Mouse (Mus musculus) adrenal gland, postnatal 10 days (tissue): Measurements from ENCODE around the gene Efemp2. TPM values are rescaled to one million over a fixed set of nuclear protein-coding genes. Genes with fewer than 3 reads are reported as not detected.

ENCODE experiments used
- DNase-seq: peaks from one replicate; pipeline ENCODE4 v3.0.0; 2021; ENCODE audit warnings: mixed read lengths
- long read RNA-seq, 2 experiments: library from polyadenylated mRNA; stranded (forward); transcript quantifications; one replicate each; pipeline ENCODE4 v2.0.0; 2021
- total RNA-seq, 2 experiments: library from RNA; stranded (reverse); gene quantifications; 2 replicates each; pipeline ENCODE4 v1.2.3; 2021

Efemp2 gene
- total RNA-seq, result 10 to 100 TPM; 48.8 to 50.9 TPM
- long read RNA-seq, experiment 1, transcript Efemp2-201 (10 exons, 1,781 nt), result minor isoform, 12 of 94 reads
- long read RNA-seq, experiment 1, transcript Efemp2-204 (11 exons, 1,557 nt), result major isoform, 61 of 94 reads
- long read RNA-seq, experiment 1, partial matches to known transcripts, result 5 of 94 reads
- long read RNA-seq, experiment 1, other reads (novel, unspliced or antisense), result 16 of 94 reads
- long read RNA-seq, experiment 2, transcript Efemp2-204 (11 exons, 1,557 nt), result major isoform, 33 of 49 reads
- long read RNA-seq, experiment 2, transcript Efemp2-201 (10 exons, 1,781 nt), result minor isoform, 9 of 49 reads
- long read RNA-seq, experiment 2, partial matches to known transcripts, result 0 of 49 reads
- long read RNA-seq, experiment 2, other reads (novel, unspliced or antisense), result 7 of 49 reads

DNA sequence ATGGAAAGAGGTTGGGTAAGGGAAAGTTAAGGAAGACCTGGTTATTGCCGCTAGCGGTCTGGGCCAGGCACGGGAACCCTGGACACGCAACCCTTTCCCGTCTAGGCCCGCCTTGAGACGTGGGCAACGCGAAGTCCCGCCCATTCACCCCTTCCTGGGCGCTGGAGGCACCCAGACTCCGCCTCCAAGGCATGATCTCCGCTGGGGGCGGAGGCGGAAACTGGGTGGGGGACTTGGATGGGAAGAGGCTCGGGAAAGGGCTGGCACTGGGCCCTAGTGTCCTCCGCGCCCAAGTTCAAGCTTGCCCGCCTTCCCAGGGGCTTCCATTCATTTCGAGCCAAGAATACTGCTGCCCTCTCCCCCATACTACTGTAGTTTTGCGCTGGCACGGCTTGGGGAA lies at the start of gene Efemp2:
Efemp2 (plus strand) TSS at position 235 of the 400 bp plus-strand sequence.
- DNase-seq, result peak; percentile 90

DNA sequence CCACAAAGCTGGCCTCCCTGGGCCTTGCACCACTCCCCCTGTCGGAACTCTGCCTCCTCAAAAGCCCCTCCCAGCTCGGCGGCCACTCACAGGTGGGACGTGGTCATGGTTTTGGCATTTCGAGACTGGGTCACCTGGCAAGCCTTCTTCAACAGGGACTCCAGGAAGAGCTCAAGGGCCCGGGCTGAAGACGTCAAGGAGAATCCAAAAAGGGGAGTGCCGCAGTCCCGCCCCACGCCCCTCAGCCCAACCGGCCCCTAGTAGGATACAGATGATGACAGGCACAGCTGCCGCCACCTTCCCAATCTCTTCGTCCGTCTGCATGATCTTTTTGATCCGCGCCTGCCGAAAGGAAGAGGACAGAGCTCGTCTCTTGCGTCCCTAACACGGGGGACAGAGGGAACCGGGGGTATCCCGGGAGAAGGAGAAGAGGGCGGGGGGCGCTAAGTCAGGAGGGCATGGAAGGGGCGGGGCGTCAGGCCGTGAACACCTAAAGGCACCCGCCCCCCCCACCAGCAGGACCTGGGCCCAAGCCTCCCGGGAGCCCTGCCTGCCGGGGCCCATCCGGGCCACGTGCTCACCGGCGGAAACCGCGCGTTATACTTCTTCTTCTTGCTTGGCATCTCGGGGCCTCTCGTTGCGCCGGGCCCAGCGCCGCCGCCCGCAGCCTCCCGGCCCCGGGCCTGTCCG lies 49.5 kb upstream of the Efemp2 start:
- peak; percentile 82 for DNase-seq

DNA sequence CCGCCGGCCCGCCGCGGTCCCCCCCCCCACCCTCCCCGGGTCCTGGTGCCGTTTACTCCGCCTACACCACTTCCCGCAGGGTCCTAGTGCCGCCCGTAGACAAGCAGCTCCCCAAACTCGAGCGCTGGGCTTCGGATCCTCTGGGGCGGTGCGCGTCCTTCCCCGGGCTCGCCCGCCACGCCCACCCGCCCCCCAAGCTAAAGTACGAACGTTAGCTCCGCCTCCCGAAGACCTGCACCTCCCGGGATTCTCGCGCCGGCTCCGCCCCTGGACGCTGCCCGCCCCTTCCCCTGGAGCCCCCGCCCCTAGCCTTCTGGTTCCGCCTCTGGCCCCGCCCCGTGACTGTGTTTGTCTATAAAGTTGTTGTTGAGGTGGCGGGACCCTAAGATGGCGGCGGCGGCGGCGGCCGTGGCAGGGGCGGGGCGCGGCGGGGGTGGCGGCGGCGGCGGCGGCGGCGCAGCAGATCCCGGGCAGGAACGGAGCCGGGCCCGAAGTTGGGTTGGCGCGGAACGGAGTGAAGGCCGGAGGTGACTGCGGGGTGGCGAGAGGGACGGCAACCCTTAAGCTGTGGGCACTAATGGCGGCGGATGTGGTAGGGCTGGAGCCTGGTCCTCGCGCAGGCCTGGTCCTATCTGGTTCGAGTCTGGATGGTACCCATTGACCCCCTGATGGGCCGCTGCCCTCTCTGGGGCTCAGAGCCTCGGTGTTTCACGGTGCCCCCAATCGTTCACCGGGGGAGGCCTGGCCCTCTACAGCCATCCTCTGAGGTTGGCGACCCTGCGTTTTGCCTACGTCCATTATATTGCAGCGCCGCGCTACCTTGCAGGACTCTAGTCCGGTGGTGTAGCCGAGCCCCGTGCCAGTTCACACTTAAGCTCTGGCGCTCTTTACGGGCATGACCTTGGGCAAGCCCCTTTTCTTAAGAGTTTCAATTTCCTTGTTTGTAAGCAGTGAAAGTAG lies 48.7 kb upstream of the Efemp2 start, which contains the start of the genes Drap1 and AI837181:
Drap1 (minus strand) TSS at position 198 of the 960 bp plus-strand sequence.
AI837181 (plus strand) TSS at position 363 of the 960 bp plus-strand sequence.
- DNase-seq, result peak; percentile 97

DNA sequence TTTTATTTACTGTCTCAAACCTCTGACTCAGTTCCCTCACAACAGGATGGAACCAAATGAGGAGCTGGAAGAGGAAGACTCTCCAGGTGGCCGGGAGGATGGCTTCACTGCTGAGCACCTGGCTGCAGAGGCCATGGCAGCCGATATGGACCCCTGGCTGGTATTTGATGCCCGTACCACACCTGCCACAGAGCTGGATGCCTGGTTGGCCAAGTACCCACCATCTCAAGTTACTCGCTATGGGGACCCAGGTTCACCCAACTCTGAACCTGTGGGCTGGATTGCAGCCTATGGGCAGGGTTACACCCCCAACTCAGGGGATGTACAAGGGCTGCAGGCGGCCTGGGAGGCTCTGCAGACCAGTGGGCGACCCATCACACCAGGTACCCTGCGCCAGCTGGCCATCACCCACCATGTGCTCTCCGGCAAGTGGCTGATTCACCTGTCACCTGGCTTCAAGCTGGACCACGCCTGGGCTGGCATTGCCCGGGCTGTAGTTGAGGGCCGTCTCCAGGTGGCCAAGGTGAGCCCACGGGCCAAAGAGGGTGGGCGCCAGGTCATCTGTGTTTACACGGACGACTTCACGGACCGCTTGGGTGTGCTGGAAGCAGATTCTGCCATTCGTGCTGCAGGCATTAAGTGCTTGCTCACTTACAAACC lies 47.7 kb upstream of the Efemp2 start:
- DNase-seq, result no peak

DNA sequence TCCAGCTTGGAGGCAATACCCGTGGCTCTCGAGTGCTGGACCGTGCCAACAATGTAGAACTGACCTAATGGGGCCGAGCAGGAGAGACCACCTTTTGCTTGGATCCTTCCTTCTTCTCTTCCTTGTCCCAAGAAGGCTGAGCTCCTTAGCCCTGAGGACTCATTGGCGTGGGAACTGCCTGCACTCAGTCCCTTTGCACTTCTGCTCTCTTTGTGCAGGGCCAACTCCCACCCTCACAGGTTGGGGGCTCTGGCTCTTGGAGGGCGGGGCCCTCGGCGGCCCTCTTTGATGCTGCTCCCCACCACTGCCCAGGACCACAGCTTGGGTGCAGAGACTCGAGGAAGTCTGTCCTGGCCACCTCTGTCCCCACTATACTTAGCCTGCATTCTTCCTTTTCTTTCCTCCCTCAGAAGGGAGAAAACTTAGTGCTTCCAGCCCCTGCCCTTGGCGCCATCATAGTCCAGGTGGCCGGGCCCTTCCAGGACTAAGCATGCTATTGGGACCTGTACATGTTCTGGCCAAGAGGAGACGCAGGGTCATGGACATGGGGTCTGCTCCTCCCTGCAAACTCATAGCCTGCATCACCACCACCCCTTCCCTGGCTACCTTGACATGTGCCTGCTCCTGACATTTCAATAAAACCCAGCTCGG lies 47.0 kb upstream of the Efemp2 start:
- DNase-seq, result no peak

DNA sequence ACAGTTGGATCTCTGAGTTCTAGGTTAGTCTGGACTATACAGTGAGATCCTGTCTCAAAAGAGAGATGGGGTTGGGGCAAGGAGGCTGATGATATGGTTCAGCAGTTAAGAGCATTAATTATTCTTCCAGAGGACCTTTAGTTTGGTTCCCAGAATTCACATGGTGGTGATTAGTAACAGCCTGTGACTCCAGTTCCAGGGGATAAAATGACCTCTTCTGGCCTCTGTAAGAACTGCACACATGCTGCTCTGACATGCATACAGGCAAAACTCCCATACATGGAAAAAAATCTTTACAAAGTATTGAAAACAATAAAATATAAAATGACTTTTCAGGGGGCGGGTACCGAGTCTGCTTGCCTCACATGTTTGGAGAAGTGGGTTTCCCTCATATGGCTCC lies 45.7 kb upstream of the Efemp2 start:
- peak; percentile 58 for DNase-seq

DNA sequence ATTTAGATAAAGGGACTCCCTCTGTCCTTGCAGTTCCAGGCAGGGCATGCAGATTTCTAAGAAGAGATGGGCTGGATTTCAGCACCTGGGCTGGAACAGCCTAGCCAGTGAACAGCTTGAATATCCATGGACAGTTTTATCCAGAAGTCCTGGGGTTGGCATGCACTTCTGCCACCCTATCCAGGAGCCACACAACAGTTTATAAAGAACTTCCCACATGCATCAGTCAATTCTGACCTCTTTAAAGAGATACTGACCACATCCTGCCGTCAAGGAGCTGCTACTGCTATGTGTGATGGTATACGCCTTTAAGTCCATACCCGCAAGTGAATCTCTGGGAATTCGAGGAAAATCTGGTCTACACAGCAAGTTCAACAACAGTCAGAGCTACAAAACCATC lies 44.5 kb upstream of the Efemp2 start:
- DNase-seq, result no peak

DNA sequence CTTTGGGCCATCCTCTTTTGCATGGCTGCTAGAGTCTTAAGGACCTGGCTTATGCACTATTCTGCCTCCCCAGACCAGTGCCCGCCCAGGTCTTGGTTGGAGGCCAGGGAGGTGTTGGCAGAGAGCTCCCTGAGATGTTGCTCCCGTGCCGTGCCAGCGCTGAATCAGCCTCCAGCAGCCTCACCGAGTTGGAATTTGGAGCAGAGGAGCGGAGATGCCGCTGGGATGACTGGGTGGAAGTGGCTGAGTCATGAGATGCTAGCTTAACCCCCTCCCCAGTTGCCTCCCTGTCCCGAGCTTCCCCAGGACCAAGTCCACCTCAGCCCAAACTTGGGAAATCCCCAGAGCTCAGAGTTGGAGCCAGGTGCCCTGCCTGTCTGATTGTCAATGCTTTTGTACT lies 43.9 kb upstream of the Efemp2 start:
- DNase-seq, result peak; percentile 88

DNA sequence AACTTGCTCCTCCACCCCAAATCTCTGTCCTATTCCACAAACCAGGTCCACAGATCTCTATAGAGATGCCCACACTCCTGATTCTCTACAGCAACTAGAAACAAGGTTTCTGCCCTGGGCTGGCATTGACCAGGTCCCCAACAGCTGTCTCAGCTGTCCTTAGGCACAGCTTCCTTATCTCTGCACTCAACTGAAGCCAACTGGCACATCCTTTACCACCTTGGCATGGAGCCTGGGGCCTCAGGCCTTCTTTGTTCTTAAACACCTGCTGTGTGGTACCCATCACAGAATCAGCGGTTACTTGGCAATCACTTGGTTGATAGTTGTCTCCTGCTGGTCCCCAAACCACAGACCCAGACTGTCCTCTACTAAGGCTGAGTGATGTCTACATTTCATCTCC lies 43.3 kb upstream of the Efemp2 start:
- peak; percentile 48 for DNase-seq

DNA sequence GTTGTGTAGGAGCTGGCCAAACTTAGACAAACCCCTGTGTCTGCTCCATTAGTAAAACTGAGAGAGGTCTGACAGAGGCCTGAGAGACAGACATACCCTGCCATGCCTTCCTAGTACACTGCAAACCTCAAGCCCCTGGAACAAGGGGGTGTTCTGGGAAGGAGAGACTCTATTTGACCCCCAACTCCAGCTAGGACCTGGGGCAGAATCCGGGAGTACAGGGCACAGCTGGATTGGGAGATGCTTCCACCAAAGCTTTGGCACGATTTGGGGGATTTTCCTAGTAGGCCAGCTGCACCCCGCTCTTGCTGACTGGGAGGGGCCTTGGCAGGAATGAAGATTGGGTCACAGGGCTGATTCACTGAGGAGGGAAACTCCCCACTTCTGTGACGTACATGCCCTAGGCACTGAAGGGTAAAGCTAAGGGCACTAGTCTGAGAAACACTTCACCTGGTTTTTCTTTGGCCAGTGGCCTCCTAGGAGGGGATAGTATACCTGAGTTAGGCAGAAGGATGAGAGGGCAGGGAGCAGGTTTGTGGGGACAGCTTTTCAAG lies 41.8 kb upstream of the Efemp2 start:
- no peak for DNase-seq

DNA sequence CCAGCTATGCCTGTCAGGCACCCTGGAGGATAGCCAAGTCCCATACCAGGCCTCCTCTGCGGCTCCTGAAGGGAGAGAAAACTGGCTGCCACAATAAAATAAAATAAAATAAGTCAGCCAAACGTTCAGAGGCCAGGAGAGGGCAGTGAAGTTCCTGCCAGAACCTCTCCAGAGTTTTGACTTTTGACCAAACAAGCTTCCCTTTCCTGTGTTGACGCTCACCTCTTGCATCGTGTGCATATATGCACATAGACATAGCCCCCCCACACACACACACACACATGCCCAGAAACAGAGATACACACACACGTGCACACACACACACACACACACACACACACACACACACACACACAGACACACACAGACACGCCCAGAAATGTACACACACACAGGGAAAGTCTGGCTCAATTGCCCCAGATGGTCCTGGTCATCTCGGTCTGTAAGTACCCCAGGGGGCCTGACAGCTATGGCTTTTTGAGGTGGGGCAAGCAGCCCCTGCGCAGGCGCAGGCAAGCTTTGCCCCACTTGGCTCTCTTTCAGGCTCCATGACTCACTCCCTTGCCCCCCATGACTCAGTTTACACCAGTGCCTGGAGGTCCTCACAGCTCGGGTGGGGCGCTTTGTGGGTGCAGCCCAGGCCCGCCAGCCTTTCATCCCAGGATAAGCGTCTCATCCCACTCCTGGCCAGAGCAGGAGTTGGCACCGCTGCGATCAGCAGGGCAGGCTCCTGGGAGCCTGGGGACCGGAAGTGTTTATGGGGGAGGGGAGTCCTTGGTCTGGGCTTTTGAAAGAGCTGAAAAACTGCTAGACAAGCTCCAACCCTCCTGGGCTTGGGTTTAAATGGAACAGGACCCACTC lies 40.5 kb upstream of the Efemp2 start:
- DNase-seq, result peak; percentile 83

DNA sequence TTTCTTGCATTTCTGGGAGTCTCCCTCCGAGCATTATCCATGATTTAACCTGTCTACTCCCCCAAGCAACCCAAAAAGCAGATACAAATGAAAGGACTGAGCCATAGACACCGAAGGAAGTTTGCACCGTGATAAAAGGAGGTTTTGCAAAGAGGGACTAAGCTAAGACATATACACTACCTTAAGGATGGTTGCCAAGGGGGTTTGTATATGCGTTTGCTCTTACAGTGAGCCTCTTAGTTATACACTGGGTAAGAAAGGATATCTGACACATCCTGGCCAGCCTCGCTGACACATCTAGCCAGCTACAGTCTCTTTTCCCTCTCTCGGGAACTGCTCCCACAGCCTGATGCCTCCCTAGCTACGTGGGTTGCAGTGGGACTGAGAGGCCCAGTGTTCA lies 39.8 kb upstream of the Efemp2 start:
- DNase-seq, result no peak

DNA sequence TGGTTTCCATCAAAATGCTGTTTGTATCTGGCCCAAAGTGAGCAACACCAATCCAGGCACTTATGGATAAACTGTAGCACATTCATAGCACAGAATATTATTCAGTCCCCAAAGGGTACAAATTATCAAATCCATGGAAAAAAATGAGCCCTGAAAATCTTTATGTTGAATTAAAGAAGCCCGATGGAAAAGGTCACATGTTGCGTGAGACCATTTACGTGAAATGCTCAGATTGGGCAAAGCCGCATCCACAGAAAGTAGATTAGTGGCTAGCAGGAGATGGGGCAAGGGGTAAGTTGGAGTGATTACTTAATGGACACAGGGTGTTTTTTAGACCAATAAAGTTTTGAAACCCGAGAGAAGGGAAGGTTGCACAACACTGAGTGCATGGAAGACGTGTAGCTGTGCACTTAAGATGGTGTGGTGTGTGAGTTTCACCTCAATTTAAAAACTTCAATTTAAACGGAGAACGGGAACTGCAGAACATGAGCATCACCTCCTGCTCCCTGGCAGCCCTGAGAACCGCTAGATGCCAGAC lies 29.3 kb upstream of the Efemp2 start:
- DNase-seq, result no peak

DNA sequence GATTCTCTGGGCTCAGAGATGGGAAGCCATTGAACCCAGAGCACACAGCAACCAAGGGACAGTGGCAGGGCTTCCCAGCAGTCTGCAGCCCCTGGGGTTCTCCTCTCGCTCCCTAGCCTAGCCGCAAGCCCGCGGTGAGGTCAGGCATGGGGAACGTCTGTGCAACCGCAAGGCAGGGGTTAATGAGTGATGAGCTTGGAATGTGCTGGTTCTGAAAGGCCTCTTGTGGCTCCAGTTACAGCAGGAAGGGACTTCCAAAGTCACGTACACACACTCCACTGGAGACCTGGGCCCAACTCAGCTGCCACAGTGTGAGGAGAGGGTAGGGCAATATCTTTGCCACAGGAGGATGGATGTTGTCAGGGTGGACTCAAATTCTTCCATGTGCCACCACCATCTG lies 28.8 kb upstream of the Efemp2 start:
- DNase-seq, result no peak

DNA sequence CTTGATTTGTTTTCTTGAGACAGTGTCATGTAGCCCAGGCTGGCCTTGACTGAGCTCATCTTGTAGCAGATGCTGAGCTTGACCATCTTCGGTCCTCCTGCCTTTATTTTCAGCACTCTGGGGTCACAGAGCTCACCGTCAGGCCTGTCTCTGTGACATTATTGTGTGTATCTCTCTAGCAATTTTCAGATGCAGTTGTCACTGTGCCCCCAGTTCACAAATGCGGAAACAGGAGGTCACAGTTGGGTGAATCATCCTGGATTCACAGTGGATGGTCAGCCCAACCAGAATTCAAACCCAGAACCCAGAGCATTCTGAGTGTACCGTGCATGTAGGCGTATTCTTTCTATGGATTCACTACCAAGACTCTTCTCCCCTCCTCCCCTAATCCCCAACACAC lies 28.0 kb upstream of the Efemp2 start:
- no peak for DNase-seq

DNA sequence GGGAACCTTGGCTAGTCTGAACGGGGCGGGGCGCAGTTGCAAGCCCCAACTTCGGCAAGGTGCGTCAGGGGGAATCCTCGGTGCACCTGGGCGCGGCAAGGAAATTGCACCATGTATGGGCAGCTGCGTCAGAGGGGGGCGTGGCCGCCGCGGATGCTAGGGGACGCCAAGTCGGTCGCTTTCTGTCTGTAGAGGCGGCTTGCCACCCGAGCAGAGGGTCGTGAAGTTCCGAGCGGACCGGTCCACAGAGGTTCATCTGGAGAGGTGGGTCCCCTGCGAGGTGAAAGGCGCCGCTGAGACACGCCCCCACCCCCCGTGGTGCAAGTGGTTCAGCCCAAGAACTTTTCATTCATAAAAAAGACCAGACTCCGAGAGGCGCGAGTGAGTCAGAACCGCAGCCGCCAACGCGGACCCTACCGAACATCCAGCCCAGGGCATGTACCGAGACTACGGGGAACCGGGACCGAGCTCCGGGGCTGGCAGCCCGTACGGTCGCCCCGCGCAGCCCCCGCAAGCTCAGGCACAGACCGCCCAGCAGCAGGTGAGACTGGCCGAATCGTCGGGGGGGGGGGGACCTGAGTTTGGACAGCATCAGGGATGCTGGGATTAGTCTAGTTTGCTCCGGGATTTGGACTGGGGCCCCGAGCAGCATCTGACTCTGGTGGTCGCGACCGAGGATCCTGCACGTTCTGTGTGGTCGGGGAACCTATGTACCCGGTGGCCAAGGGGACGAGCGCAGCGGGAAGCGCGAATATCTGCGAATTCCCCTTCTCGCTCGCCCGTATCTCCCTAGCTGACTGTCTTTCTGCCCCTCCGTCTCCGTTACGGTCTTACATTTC lies 26.0 kb upstream of the Efemp2 start, which contains the start of gene Fosl1:
Fosl1 (plus strand) TSS at position 33 of the 839 bp plus-strand sequence.
- peak; percentile 82 for DNase-seq

DNA sequence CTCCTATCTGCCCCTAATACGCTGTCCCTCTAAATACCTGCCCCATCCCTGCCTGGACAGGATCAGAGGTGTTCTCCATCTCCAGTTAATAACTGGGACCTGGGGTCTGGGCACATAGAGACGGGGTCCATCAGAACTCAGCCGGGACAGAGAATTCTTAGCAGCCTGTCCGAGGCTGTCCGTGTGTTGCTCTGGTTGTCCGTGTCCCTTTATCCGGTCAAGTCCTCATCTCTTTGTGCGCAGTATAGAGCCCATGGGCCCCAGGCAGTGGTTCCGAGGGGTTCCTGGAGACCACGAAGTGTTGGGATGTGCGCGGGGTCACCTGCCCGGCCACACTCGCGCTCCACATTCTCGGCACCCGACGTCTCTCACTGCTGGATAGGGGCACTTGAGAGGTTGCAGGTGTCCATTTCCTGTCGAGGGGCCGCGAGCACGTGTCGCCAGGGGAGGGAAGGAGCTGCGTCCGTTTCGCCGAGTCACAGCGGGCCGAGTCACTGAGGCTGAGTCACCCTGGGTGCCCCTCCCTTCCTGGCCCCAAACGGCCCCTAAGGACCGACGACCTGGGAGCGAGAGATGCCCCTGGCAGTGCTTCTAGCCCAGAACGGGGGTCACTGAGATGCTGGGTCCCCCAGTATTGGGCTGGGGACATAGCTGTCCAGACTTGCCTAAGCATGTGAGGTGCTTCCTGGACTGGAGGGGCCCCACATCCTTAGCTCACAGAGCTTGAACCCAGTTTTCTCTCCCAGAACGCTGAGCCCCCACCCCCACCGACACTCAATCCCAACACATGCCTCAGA lies 25.2 kb upstream of the Efemp2 start:
- peak; percentile 36 for DNase-seq

DNA sequence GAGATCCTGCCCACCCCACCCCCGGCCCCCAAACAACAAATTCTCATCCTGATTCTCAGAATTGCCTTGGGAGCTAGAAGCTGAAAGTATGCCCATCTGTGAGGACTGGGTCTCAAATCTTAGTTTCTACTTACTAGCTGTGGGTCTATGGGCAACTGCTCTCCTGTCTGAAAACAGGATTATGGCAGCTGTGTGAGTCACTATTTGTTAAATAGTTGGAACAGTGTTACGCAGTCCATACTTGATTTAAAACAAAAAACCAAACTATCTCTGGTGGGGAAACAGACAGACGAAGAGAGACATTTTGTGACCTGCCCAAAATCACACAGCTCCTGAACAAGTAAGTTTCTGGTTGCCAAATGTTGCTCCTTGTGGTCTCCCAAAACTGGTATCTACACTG lies 24.1 kb upstream of the Efemp2 start:
- no peak for DNase-seq
